Mouse (Mus musculus) adrenal gland (tissue): ENCODE results near the gene Omp.

ENCODE experiments used
- intact Hi-C: fragments of 180-260 bp; cut with DNase I; formaldehyde crosslinking; loops from one replicate; pipeline ENCODE4 v1.15.1; 2025

The Omp gene

GRCm38 (mm10) chr7:98171141-98172073 is 26.1 kb upstream of the Omp start:
- intact Hi-C loops = no loop called here

- intact Hi-C loops = no loop called here
These were observed 19.8 kb upstream of the Omp start for GRCm38 (mm10) chr7:98164999-98165528.

- intact Hi-C loops = no loop called here
These were observed 19.2 kb upstream of the Omp start for GRCm38 (mm10) chr7:98164382-98164998.

GRCm38 (mm10) chr7:98163700-98164099 is 18.4 kb upstream of the Omp start:
- intact Hi-C loops = no loop called here

- intact Hi-C loops = no loop called here
These were observed 16.9 kb upstream of the Omp start for GRCm38 (mm10) chr7:98162239-98162638.

DNA sequence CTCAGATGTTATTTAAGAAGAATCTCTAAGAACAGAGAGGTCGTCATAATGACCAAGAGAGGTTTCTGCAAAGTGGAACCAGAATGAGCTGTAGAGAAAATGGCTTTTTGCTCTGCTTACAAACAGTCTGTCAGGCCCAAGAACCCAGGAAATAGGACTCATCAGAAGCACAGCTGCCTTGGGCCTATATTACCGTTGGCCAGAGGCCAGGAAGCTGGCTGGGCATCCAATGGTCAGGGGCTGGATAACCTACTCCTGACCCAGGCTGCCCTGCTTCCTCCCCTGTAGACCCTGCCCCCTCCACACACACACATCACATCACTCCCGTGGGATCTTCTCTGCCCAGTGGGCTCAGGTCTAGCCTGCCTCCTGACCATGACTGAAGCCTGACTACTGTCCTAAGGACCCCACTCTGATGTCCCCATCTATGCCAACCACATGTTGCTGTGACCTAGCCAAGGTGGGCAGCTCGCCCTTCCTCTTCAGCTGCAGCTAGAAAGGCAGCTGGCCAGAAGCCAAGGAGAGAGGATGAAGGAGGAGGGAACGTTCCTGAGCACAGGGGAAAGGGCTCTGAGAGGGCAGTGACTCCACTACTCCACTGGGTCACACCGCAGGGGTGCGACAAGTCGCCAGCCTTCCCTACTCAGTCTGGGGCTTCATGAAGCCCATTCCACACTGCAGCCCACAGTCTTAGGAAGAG is 14.9 kb upstream of the Omp start:
- intact Hi-C loops = no loop called here

DNA sequence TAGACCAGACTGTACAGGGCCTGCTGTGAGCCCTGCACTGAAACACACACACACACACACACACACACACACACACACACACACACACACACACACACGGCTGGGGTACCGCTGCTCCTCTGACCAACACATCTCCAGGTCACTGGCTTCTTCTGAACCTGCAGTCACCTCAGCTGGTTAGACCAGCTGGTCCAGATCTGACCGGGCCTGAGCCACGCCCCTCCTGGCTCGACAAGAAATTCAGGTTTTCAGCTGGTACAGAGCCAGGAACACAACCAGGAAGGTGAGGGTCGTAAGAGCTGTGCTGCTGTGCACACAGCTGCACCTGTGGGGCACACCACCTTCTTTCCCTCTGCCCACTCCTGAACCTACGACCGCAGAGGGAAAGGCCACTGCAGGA is 13.2 kb upstream of the Omp start:
- intact Hi-C loops = loop anchor here (5.0 kb wide), 1 partner anchor 34 kb away; no protein-coding TSS in a partner anchor

DNA sequence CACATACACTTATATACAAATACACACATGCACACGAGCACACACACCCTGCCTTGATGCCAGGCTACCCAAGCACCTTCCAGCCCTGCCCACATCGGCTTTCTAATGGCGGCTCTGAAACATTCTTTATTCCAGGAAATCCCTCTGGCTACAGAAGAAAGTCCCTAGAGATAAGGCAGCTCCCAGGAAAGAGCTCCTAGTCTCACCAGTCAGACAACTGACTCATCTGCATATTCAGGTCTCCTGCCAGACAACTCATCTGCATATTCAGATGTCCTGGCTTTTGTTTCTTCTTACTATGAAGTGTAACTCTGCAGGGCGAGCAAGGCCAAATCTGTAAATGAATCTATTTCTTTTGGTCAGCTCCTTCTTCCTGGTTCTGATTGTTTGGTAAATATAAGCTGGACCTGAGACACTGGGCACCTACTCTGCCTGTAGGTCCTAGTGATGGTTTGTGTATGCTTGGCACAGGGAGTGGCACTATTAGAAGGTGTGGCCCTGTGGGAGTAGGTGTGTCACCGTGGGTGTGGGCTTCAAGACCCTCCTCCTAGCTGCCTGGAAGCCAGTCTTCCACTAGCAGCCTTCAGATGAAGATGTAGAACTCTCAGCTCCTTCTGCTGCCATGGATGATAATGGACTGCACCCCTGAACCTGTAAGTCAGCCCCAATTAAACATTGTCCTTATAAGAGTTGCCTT is 12.5 kb upstream of the Omp start:
- intact Hi-C loops = loop anchor here (5.0 kb wide), 1 partner anchor 35 kb away; no protein-coding TSS in a partner anchor

GRCm38 (mm10) chr7:98156280-98156665 is 11.0 kb upstream of the Omp start:
- intact Hi-C loops = loop anchor here (5.0 kb wide), 1 partner anchor 36 kb away; no protein-coding TSS in a partner anchor

DNA sequence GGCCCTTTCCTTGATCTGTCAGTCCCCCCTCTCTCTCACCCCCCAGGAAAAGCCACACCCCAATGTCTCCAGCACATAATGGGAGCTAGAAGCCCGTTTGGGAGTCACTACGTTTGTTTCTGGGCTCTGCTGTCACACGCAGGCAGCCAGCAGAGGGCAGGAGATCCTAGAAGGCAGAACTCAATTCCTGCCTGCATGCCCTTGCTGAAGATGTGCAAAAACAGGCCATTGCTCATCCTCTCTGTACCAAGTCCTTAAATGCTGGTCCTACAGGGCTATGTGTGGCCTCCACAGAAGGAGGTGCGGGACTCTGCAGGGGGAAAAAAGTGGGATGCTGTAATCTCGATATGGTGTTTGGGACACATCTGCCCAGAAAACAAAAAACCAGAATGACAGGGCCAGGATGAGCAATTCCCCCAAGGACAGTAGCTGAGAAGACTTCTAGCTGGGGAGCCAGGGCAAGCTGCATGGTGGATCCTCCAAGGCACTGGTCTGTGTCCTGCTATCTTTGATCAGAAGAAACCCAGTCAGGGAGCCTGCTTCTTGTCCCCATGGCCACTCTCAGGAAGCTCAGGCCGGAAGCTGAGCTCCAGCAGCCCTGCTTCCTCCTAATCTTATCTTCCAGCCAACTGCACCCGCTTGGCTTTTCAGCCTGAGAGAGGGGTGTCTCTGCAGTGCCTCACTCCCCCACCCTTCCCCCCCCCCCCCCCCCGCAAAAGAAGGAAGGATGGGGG is 10.4 kb upstream of the Omp start:
- intact Hi-C loops = loop anchor here (5.0 kb wide), 1 partner anchor 37 kb away; no protein-coding TSS in a partner anchor

DNA sequence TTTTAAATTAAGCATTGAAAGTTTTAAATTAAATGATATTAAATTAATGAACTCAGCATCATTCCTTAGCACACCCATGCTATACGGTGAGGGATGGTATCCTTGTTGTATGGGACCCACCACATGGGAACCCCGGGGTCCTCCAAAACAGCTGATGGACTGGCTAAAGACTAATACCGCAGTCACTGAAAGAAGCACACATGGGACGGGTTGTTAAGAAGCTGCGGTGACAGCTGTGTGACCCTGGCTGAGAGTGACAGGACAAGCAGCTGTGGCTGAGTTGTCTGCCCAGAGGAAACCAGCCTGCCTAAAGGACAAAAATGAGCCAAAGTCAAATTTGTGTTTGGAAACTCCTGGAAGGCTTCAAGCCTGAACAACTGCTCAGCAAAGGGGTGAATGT is 8.6 kb upstream of the Omp start:
- intact Hi-C loops = loop anchor here (5.0 kb wide), 2 partner anchors 52 to 188 kb away; no protein-coding TSS in a partner anchor

DNA sequence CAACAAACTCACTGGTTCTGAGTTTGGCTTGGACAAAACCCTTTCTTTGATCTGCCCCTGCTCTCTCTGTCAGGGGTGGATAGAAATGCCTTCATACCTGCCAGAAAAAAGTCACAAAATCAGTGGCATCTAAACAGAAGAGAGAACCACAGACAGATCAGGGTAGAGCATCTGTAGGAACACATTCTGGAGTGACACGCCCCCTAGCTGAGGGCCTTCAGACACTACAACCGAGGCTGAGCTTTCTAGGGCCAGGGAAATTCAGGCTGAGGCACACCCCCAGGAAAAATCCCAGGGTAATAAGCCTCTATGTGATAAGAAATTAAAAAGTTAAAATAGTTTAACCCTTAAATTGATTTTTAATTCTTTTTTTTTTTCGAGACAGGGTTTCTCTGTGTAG is 8.0 kb upstream of the Omp start:
- intact Hi-C loops = loop anchor here (5.0 kb wide), 2 partner anchors 51 to 189 kb away; no protein-coding TSS in a partner anchor

- intact Hi-C loops = loop anchor here (5.0 kb wide), 2 partner anchors 50 to 190 kb away; no protein-coding TSS in a partner anchor
These were observed 7.1 kb upstream of the Omp start for GRCm38 (mm10) chr7:98152400-98152799.

DNA sequence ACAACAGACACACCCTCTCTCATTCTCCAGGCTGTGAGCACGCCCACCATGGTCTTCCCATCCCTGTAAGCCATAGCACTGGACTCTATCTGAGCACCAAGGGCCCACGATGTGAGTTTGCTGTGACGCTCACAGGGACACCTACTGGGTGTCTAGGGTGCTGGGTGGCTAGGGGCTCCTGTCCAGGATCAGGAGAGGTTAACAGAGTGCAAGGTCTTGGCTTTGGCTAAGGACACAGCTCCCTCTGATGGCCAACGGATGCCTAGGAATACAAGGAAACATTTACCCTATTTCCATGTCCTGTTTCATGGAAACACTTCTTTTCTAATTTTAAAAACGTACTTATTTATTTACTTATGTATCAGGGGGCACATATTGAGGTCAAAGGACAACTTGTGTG is 5.2 kb upstream of the Omp start:
- intact Hi-C loops = loop anchor here (5.0 kb wide), 2 partner anchors 48 to 192 kb away; no protein-coding TSS in a partner anchor

DNA sequence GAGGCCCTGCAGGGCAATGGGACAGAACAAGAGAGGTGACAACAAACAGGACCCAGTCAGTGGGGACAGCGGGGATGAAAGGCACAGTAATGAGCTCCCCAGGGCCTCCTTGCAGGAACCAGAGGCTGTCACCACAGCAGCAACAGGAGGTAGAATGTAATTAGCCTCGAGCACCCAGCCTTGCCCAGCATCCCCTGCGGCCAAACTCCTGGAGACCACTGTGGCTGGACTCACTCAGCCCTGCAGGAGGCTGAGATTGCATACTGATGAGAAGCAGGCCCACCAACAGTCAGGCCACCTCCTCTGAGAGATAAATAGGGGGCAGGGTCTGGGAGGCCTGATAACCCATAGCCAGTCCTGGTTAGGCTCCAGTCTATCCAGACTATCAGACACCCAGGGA is 4.5 kb upstream of the Omp start:
- intact Hi-C loops = loop anchor here (5.0 kb wide), 2 partner anchors 48 to 192 kb away; no protein-coding TSS in a partner anchor

DNA sequence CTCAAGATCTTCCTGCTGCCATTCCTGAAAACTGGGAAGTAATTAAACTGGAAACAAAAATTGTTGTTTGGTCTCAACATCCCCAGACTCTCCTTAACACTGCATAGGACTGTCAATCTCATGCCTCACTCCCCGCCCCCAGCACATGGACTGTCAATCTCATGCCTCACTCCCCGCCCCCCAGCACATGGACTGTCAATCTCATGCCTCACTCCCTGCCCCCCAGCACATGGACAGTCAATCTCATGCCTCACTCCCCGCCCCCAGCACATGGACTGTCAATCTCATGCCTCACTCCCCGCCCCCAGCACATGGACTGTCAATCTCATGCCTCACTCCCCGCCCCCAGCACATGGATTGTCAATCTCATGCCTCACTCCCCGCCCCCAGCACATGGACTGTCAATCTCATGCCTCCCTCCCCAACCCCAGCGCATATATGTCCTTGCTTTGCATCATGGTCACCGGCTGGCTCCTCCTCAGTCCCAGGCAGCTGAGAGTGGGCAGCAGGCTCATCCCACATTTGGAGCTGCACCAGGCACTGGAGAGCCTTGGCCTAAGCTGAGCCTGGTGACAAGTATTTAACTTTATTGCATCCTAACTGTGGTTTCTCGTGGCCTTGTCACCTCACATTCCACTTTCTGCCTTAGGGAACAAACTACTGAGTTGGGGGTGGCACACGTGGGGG is 3.6 kb upstream of the Omp start:
- intact Hi-C loops = no loop called here

DNA sequence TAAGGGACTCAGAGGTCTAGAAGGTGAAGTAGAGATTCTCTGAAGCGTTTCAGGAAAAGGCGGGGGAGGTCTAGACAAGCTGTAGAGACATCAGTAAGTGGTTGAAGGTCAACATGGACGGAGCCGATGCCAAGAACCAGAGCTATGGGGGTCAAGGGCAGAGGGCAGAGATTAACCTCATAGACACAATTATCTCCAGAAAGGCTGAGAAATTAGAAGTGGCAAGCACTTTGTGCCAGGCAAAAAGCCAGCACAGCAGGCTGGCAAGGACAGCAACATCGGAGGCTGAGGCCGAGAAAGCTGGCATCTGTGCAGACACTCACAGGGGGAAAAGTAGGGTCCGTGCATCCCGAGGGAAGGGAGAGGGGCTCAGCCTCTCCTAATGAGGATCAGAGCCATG is 2.5 kb upstream of the Omp start:
- intact Hi-C loops = no loop called here

- intact Hi-C loops = no loop called here
These were observed 1.1 kb upstream of the Omp start for GRCm38 (mm10) chr7:98146447-98146845.

DNA sequence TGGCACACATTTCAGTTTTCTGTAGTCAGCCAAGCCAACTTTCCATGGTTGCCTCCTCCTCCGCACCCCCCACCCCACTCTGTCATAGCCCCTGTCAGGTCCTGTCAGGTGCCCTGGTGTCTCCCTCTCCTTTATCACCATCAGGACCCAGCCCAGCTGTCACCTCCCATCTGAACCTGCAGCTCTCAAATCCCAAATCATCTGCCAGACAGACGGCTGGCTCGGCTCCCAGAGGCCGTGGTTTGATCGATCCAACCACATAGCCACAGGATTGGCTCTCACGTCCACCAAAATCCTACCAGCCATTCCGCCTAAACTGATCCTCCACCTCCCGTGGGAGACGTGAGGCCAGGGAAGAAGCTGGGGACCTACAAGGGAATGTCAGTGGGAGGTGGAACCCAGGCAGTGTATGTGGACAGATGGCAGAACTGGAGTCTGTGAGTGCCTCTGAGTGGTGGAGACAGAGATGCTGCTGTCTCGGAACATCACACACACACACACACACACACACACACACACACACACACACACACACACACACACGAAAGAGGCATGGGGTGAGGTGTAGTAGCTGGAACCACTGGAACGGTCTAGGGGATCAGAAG is 642 bp upstream of the Omp start:
- intact Hi-C loops = no loop called here
